Mouse (Mus musculus): ENCODE measurements around the gene Dnajc8. TPM values are rescaled to one million over a fixed set of nuclear protein-coding genes. Genes with fewer than 3 reads are reported as not detected.
"Not testable (repeated sequence)": the region's sequence is repeated elsewhere in the genome, so short reads cannot be mapped to it uniquely, and the experiment has no call there.

Gene Dnajc8
- polyA plus RNA-seq, 1 experiment from 2014 or later = 130 TPM

DNA sequence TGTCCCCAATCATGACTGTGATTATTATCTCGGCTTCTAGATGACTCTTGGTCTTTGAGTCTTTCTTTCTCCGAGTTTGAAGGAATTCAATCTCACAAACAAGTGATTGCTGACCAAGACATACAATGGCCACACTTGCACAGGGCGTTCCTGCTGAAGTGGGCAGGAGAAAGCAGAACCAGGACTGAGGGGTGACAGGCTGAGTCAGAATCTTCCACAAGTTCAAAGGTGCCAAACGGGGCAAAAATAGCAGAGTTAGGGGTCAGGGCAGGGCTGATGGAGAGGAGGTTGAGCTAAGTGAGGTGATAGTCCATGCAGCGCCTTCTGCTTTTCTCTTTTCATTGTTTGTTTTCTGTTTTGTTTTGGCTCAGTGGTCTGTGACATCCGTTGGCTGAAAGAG, 65.1 kb downstream of the Dnajc8 start:
- Histone ChIP-seq H3K36me3 (no peaks in the 10 kb centered on the region), H3K4me2 (no peak overlapping the region), H3K4me3 (no peak overlapping the region), H3K27ac (ENCODE audit: poor library complexity, severe bottlenecking) (no peak overlapping the region), H3K9ac (no peak overlapping the region), H3K9me3 (replicated peaks) (no peaks in the 10 kb centered on the region), H3K4me1 (replicated peaks) (peaks cover 8% of the 10 kb centered on the region; the same call in 1 of the 2 replicates), H3K27me3 (replicated peaks) (peaks cover 3% of the 10 kb centered on the region; the same call in 1 of the 2 replicates)
- ATAC-seq (ENCODE audit: insufficient number of reproducible peaks, low FRiP score) = no peak
- WGBS = 74% methylated on average over 6 of the region's 6 CpGs

DNA sequence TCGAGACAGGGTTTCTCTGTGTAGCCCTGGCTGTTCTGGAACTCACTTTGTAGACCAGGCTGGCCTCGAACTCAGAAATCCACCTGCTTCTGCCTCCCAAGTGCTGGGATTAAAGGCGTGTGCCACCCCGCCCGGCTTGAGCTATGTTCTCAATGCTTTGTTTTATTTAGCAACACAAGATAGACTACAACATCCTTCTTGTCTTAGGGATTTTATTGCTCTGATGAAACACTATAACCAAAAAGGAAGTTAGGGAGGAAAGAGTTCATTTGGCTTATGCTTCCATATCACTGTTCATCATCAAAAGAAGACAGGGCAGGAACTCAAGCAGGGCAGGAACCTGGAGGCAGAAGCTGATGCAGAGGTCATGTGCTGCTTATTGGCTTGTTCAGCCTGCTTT, 65.9 kb downstream of the Dnajc8 start:
- not testable (repeated sequence) for H3K4me1 ChIP-seq (replicated peaks); H3K27me3 ChIP-seq (replicated peaks); H3K4me2 ChIP-seq; ATAC-seq (ENCODE audit: insufficient number of reproducible peaks, low FRiP score); H3K9ac ChIP-seq; H3K36me3 ChIP-seq; H3K9me3 ChIP-seq (replicated peaks); H3K27ac ChIP-seq (ENCODE audit: poor library complexity, severe bottlenecking); H3K4me3 ChIP-seq
- WGBS = 74% methylated on average over 5 of the region's 5 CpGs

Other genes starting within 250 kb of the Dnajc8 start
- gene Rab42, start 232.2 kb upstream of the Dnajc8 start, polyA plus RNA-seq (2016; fragmentation: Nextera tagmentation; extraction: Ambion mirVana) = 1.1 TPM in 2 replicates
- gene Trnau1ap, start 206.0 kb upstream of the Dnajc8 start, polyA plus RNA-seq (2016; fragmentation: Nextera tagmentation; extraction: Ambion mirVana) = 64.8 and 68.5 TPM in 2 replicates
- 39.2 and 47.1 TPM in 2 replicates for gene Rcc1, start 181.9 kb upstream of the Dnajc8 start, polyA plus RNA-seq (2016; fragmentation: Nextera tagmentation; extraction: Ambion mirVana)
- 19.5 and 22.9 TPM in 2 replicates for gene Phactr4, start 113.1 kb upstream of the Dnajc8 start, polyA plus RNA-seq (2016; fragmentation: Nextera tagmentation; extraction: Ambion mirVana)
- 16.4 and 18.2 TPM in 2 replicates for gene Med18, start 71.6 kb upstream of the Dnajc8 start, polyA plus RNA-seq (2016; fragmentation: Nextera tagmentation; extraction: Ambion mirVana)
- 10.3 and 10.5 TPM in 2 replicates for gene Sesn2, start 25.0 kb upstream of the Dnajc8 start, polyA plus RNA-seq (2016; fragmentation: Nextera tagmentation; extraction: Ambion mirVana)
- 1,373 and 1,377 TPM in 2 replicates for gene Atpif1, start 1.9 kb upstream of the Dnajc8 start, polyA plus RNA-seq (2016; fragmentation: Nextera tagmentation; extraction: Ambion mirVana)
- gene Ptafr, start 28.5 kb downstream of the Dnajc8 start, polyA plus RNA-seq (2016; fragmentation: Nextera tagmentation; extraction: Ambion mirVana) = 0.23 and 0.27 TPM in 2 replicates
- gene Eya3, start 103.4 kb downstream of the Dnajc8 start, polyA plus RNA-seq (2016; fragmentation: Nextera tagmentation; extraction: Ambion mirVana) = 23.5 and 23.9 TPM in 2 replicates
- gene Xkr8, start 197.0 kb downstream of the Dnajc8 start, polyA plus RNA-seq (2016; fragmentation: Nextera tagmentation; extraction: Ambion mirVana) = 5.2 and 5.5 TPM in 2 replicates
- 6.5 and 6.9 TPM in 2 replicates for gene Smpdl3b, start 221.7 kb downstream of the Dnajc8 start, polyA plus RNA-seq (2016; fragmentation: Nextera tagmentation; extraction: Ambion mirVana)
- 85.0 and 87.4 TPM in 2 replicates for gene Rpa2, start 232.8 kb downstream of the Dnajc8 start, polyA plus RNA-seq (2016; fragmentation: Nextera tagmentation; extraction: Ambion mirVana)

Data from heart, embryonic 12.5 days (tissue).